Mouse (Mus musculus) liver, embryonic 11.5 days (tissue): ENCODE data around the gene Med19. TPM values are rescaled to one million over a fixed set of nuclear protein-coding genes. Genes with fewer than 3 reads are reported as not detected.

ENCODE experiments used
- ATAC-seq: fragments of 200-750 bp; cut with Nextera tagmentation; replicated peaks from 2 replicates; pipeline ENCODE4 v1.8.0; 2017; ENCODE audit warnings: moderate number of reproducible peaks, mild to moderate bottlenecking, moderate TSS enrichment, moderate library complexity; ENCODE audit not compliant: low FRiP score
- DNase-seq: peaks from one replicate; pipeline ENCODE4 v3.0.0-alpha.2; 2017; ENCODE audit warnings: low spot score
- H3K27ac ChIP-seq: fragments of 300-500 bp; sonication (generic); 2 replicates; pipeline ENCODE4 v1.5.1; 2014; ENCODE audit warnings: mild to moderate bottlenecking, low read depth, low read length, control low read depth
- H3K27me3 ChIP-seq: fragments of 300-500 bp; sonication (generic); replicated peaks from 2 replicates; pipeline ENCODE4 v1.6.1; 2014; ENCODE audit warnings: low read length, mixed read lengths; ENCODE audit not compliant: control insufficient read depth, insufficient read depth
- H3K36me3 ChIP-seq: fragments of 300-500 bp; sonication (generic); 2 replicates; pipeline ENCODE4 v1.6.1; 2014; ENCODE audit warnings: mild to moderate bottlenecking, low read length, moderate library complexity, mixed read lengths; ENCODE audit not compliant: control insufficient read depth, insufficient read depth
- H3K4me1 ChIP-seq: fragments of 300-500 bp; sonication (generic); replicated peaks from 2 replicates; pipeline ENCODE4 v1.6.1; 2014; ENCODE audit warnings: low read length, mixed read lengths; ENCODE audit not compliant: control insufficient read depth, insufficient read depth
- H3K4me2 ChIP-seq: fragments of 300-500 bp; sonication (generic); 2 replicates; pipeline ENCODE4 v1.6.1; 2014; ENCODE audit warnings: mild to moderate bottlenecking, control low read depth, moderate library complexity
- H3K4me3 ChIP-seq: fragments of 300-500 bp; sonication (generic); 2 replicates; pipeline ENCODE4 v1.5.1; 2014; ENCODE audit warnings: low read depth, low read length, control low read depth
- H3K9ac ChIP-seq: fragments of 300-500 bp; sonication (generic); 2 replicates; pipeline ENCODE4 v1.6.1; 2014; ENCODE audit warnings: low read depth, low read length, control low read depth
- H3K9me3 ChIP-seq: fragments of 300-500 bp; sonication (generic); 2 replicates; pipeline ENCODE4 v1.6.1; 2016; ENCODE audit warnings: low read length, inconsistent platforms, mixed read lengths; ENCODE audit not compliant: control insufficient read depth
- WGBS: fragments of 180-500 bp; shearing (Covaris S2); extraction: QIAGEN DNeasy Blood & Tissue Kit; methylation state at CpG from one replicate; pipeline ENCODE4 v1.1.7; 2014; 5-methylcytosine and 5-hydroxymethylcytosine counted together
- polyA plus RNA-seq: library from polyadenylated mRNA; unstranded; fragments of >200 nt; fragmentation: Nextera tagmentation; extraction: Ambion mirVana; gene quantifications from 2 replicates; pipeline ENCODE4 v1.2.1, GENCODE M21; 2014

The Med19 gene
- polyA plus RNA-seq, 1 experiment from 2014 or later: 44.9 TPM

DNA sequence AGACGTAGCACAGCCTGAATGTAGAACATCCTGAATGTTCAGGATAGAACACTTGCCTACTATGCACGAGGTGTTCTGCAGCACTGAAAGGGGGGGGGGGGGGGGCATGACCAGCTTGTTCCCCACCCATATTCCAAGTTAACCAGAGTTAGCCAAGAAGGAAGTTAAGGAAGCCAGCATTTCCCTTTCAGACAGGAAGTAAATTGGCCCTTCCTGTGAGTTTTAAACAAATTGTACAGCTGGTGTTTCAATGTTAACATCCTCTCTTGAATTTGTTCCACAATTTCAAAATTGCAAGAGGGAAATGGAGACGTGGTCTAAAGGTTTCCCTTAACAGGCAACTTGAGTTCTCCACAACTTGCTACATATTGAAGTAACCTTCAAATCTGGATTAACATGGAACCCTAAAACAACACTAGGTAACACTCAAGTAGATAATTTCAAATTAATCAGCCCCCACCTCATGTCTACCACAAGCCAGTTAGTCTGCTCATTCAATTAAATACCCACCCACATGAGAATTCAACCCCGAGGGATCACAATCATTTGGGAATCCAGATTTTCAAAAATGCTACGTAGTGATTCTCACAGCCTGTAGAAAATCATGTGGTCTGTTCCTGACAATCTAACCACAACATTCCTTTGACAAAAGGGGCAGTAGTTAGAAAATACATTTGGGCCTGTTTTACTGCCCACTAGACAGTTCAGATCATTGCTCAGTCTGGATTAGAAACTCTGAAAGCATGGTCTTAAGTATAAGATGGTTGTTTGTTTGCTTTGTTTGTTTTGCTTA lies 39.6 kb upstream of the Med19 start:
- H3K27me3 ChIP-seq: no peaks in the 10 kb centered on the region
- no peak for ATAC-seq
- no peak for DNase-seq
- no peaks in the 10 kb centered on the region for H3K36me3 ChIP-seq
- H3K27ac ChIP-seq: no peak overlapping the region
- peak overlapping the region; percentile 26 for H3K4me2 ChIP-seq
- 51% methylated on average over 5 of the region's 5 CpGs for WGBS
- H3K9me3 ChIP-seq: no peaks in the 10 kb centered on the region
- H3K4me3 ChIP-seq: no peak overlapping the region
- no peak overlapping the region for H3K9ac ChIP-seq
- peaks cover 51% of the 10 kb centered on the region for H3K4me1 ChIP-seq

DNA sequence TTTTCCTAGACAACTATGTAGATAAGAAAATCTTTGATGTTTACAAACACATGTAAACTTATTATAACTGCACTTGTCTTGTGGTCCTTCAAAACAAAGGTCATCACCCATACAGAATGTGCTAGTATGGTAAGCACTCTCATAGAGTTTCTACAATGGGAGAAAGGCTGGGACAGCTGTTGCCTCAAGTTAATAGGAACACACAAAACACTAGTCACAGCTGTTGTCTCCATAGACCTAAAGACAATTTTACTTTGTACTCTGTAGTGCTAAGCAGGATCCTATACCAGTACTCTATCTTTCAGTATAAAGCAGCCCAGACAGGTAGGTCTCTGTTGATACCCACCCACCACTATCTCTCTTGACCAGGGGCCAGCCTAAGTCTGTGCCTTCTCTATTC lies 37.4 kb upstream of the Med19 start:
- Histone ChIP-seq H3K27me3 (no peaks in the 10 kb centered on the region), H3K36me3 (no peaks in the 10 kb centered on the region), H3K9me3 (no peaks in the 10 kb centered on the region), H3K27ac (no peak overlapping the region), H3K4me2 (no peak overlapping the region), H3K9ac (no peak overlapping the region), H3K4me3 (no peak overlapping the region), H3K4me1 (peaks cover 34% of the 10 kb centered on the region)
- DNase-seq (no peak), ATAC-seq (no peak)

DNA sequence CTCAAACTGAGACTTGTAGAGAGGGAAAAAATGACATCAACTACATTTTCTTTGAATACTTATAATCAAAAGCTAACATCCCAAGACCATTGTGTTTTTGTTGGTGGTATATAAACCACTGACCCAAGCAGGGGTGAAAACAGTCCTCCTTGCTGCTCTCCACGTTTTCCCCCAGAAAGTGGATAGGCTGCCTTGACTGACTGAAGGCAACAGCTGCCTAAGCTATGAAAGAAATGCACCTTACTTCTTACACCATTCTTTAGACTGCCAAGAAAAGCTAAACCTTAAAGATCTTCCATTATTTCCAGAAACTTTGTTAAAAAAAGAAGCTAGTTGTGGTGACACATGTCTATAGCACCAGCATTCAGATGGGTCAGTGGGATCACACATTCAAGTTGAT lies 32.1 kb upstream of the Med19 start:
- Histone ChIP-seq H3K9ac (no peak overlapping the region), H3K4me1 (peaks cover 11% of the 10 kb centered on the region), H3K27ac (no peak overlapping the region), H3K36me3 (no peaks in the 10 kb centered on the region), H3K4me3 (no peak overlapping the region), H3K27me3 (no peaks in the 10 kb centered on the region), H3K9me3 (no peaks in the 10 kb centered on the region), H3K4me2 (no peak overlapping the region)
- WGBS: 81% methylated on average over 1 of the region's 1 CpGs
- no peak for ATAC-seq
- DNase-seq: no peak

- no peak overlapping the region for H3K27ac ChIP-seq
Measured at GRCm38 (mm10) chr2:84647051-84647568, 31.1 kb upstream of the Med19 start.

DNA sequence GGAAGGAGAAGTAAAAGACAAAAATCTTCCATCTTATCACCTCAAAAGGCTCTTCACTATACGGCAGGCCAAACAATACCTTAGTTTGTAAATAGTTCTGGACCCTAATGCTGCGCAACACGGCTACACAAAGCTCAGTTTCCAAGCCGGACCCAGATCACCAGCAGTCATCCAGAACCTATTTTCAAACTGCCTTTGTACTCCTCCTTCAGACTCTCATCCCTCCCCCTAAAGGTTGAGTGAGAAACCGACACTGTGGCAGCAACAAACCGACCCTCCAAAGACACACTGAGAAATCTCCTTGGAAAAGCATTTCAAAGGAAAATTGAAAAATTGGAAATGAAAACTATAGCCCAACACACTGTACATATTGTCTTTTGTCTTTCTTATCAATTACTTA lies 29.8 kb upstream of the Med19 start:
- H3K4me1 ChIP-seq: peaks cover 7% of the 10 kb centered on the region
- no peaks in the 10 kb centered on the region for H3K9me3 ChIP-seq
- H3K36me3 ChIP-seq: no peaks in the 10 kb centered on the region
- no peaks in the 10 kb centered on the region for H3K27me3 ChIP-seq
- 0 out of 2 replicates have a peak overlapping the region, but pooled peaks have one; percentile 43 for H3K27ac ChIP-seq
- ATAC-seq (no peak), DNase-seq (no peak)
- peak overlapping the region; percentile 73 for H3K4me3 ChIP-seq
- 0 out of 2 replicates have a peak overlapping the region, but pooled peaks have one; percentile 30 for H3K9ac ChIP-seq
- WGBS: 46% methylated on average over 6 of the region's 6 CpGs
- H3K4me2 ChIP-seq: peak overlapping the region; percentile 62

More at GRCm38 (mm10) chr2:84647051-84647568, 31.1 kb upstream of the Med19 start:
- DNase-seq (no peak), ATAC-seq (no peak)
- Histone ChIP-seq H3K4me3 (no peak overlapping the region), H3K36me3 (no peaks in the 10 kb centered on the region), H3K9me3 (no peaks in the 10 kb centered on the region), H3K4me1 (peaks cover 7% of the 10 kb centered on the region), H3K9ac (no peak overlapping the region), H3K4me2 (no peak overlapping the region), H3K27me3 (no peaks in the 10 kb centered on the region)
- 92% methylated on average over 6 of the region's 6 CpGs for WGBS

- Histone ChIP-seq H3K4me2 (peak overlapping the region; percentile 62), H3K36me3 (no peaks in the 10 kb centered on the region), H3K9ac (peak overlapping the region; percentile 91), H3K9me3 (no peaks in the 10 kb centered on the region), H3K27ac (peak overlapping the region; percentile 85), H3K27me3 (no peaks in the 10 kb centered on the region), H3K4me3 (peak overlapping the region; percentile 73), H3K4me1 (peaks cover 3% of the 10 kb centered on the region)
- DNase-seq (no peak), ATAC-seq (no peak)
- 0% methylated on average over 10 of the region's 10 CpGs for WGBS
Measured at GRCm38 (mm10) chr2:84649674-84650073, 28.5 kb upstream of the Med19 start.

GRCm38 (mm10) chr2:84650464-84651195 lies 27.6 kb upstream of the Med19 start, which contains the start of gene Ctnnd1:
TSS of gene Ctnnd1 (minus strand) at chr2:84650765.
- ATAC-seq: peak; percentile 93
- Histone ChIP-seq H3K4me2 (peak within 1 kb of the TSS; percentile 62), H3K36me3 (no peaks in the 10 kb centered on the region), H3K27ac (peak within 1 kb of the TSS; percentile 85), H3K4me1 (peaks cover 3% of the 10 kb centered on the region), H3K4me3 (peak within 1 kb of the TSS; percentile 73), H3K9me3 (no peaks in the 10 kb centered on the region), H3K27me3 (no peaks in the 10 kb centered on the region), H3K9ac (peak within 1 kb of the TSS; percentile 91)
- DNase-seq: peak; percentile 76
- WGBS: under 1% methylated on average over 15 of the region's 15 CpGs

DNA sequence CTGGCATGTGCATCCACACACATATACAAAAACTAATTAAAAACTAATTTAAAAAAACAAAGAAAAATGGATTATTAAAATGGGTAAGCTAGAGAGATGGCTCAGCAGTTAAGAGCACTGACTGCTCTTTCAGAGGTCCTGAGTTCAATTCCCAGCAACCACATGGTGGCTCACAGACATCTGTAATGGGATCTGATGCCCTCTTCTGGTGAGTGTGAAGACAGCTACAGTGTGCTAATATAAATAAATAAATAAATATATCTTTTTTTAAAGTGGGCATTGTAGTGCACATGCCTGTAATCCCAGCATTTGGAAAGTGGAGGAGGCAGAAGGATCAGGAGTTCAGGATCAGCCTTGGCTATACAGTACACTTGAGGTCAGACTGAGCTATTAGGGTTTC lies 24.8 kb upstream of the Med19 start:
- Histone ChIP-seq H3K27ac (no peak overlapping the region), H3K9me3 (no peaks in the 10 kb centered on the region), H3K4me3 (no peak overlapping the region), H3K36me3 (no peaks in the 10 kb centered on the region), H3K9ac (no peak overlapping the region), H3K27me3 (no peaks in the 10 kb centered on the region), H3K4me2 (no peak overlapping the region), H3K4me1 (peaks cover 1% of the 10 kb centered on the region)
- DNase-seq: no peak
- ATAC-seq: no peak
